Mouse (Mus musculus) 3134 (cell line): ENCODE measurements around the gene Tgif1.
A peak's percentile ranks its signal among the peaks of the same experiment; 100 is the strongest.

ENCODE experiments used
- DNase-seq: peaks from one replicate; pipeline ENCODE4 v3.0.0-alpha.2; 2011; ENCODE audit warnings: low spot score; ENCODE audit not compliant: insufficient read length; ENCODE audit errors: extremely low read depth

The Tgif1 gene

DNA sequence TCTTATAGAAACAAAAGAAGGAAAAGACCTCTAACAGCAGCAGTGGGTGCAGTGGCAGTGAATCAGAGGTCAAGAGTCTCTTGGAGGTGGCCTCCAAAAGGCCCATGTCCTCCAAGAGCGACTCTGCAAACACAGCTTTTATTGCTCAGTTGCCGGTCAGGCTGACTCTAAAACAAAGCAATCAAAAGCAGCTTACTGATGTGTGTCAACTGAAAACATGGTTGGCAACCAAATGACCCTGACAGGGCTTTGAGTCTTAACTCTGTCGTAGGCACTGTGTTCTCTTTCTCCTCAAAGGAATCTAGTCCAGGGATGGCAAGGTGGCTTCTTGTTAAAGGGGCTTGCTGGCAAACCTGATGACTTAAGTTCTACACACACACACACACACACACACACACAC is 43.6 kb downstream of the Tgif1 start:
- no peak for DNase-seq

DNA sequence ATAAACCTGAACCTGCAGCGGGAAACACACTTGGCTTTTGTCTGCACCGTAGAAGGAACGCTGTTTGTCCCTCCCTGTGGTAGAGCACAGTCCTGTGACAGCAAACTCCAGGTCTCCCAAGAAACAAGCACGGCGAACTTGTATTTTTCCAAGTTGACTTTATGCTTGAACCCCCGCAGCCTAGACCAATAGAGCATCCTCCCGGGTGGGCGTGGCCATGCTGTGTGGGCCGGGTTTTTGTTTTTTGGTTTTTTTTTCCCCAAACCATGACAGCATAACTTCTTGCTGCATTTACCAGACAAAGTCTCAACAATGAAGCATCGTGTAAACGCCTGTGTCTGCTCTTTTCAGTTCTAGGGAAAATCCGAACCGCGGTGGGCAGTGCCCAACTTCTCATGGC is 44.5 kb downstream of the Tgif1 start:
- no peak for DNase-seq

DNA sequence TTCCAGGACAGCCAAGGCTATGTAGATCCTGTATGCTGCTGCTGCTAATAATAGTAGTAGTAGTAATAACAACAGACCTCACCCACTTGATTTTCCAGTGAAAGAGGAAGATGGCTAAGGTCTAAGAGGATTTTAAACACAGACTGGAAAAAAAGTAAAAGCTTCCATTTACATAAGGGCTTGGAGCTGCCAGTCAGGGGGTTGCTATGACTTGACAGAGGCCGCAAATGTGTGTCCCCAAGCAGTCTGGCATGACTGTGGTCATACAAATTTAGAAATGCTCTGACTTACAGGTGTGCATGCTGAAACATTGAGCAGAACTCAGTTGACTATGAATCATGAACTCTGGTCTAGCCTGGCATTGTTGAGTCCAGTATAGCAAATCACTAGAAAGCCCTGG is 45.5 kb downstream of the Tgif1 start:
- DNase-seq = no peak

DNA sequence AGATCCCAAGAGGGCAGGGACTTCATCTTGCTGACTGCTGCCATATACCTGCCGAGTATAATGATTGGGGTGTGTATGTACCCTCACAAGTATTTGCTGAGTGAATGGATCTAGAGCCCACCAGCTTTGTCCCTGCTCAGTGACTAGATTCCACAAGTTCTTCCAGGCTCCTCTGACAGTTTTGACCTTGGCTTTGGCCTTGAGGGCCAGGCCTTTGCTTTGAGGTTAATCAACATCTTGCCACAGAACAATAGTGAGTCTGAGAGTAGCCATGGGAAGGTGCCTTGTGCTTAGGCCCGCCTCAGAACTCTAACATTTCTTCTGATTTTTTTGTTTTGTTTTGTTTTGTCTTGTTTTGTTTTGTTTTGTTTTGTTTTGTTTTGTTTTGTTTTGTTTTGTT is 46.7 kb downstream of the Tgif1 start:
- no peak for DNase-seq

DNA sequence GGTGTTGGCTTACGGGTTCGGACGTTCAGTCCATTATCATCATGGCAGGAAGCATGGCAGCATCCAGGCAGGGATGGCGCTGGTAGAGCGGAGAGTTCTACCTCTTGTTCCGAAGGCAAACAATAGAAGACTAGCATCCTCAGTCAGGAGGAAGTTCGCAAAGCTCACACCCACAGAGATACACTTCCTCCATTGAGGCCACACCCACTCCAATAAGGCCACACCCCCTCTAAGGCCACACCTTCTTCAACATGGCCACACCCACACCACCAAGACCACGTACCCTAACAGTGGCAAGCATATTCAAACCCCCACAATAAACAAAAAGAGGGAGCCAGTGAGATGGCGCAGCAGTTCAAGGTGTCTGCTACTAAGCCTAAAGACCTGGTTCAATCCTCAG is 47.5 kb downstream of the Tgif1 start:
- DNase-seq = no peak

DNA sequence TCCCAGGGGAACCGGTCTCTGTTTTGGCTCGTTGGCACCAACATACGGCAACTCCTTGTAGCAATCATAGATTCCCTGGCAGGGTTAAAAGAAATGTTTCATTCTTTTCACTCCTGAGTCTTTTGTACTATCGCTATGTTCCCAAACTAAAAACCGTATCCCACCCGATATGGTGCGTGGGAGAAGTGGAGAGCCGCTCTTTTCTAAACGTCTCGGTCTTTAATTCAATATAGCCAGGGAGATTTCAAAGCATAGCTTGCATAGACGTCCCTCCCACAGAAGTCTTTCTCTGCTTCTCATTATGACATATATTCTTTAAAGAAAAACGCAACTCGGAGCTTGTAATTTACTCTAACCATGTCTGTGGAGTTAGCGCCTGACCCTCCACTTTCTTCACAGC is 51.3 kb downstream of the Tgif1 start:
- no peak for DNase-seq

DNA sequence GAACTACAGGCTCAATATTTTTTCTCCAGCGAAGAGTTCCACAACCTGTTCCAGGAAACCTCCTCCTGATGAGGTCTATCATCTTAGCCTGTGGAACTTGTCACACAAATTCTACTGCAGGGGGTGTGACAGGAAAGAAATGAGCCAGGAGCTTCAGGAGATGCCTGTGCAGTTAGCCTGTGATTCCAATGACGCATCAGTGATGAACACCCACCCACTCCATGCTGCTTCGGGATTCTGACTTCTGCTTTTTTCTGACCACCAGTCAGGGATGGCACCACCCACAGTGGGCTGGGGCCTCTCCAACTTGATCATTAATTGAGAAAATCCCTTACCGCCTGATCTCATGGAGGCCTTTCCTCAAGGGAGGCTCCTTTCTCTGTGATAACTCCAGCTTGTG is 54.1 kb downstream of the Tgif1 start:
- DNase-seq = no peak

DNA sequence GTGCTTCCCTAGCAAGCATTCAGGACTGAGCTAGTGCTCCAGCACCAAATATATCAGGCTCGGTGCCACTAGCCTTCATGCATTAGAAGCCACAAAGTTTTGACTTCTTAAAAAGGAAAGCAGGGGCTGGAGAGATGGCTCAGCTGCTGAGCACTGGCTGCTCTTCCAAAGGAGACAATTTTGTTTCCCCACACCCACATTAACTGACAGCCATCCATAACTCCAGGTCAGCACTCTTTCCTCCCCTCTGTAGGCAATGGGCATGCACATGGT is 55.6 kb downstream of the Tgif1 start:
- DNase-seq = no peak

DNA sequence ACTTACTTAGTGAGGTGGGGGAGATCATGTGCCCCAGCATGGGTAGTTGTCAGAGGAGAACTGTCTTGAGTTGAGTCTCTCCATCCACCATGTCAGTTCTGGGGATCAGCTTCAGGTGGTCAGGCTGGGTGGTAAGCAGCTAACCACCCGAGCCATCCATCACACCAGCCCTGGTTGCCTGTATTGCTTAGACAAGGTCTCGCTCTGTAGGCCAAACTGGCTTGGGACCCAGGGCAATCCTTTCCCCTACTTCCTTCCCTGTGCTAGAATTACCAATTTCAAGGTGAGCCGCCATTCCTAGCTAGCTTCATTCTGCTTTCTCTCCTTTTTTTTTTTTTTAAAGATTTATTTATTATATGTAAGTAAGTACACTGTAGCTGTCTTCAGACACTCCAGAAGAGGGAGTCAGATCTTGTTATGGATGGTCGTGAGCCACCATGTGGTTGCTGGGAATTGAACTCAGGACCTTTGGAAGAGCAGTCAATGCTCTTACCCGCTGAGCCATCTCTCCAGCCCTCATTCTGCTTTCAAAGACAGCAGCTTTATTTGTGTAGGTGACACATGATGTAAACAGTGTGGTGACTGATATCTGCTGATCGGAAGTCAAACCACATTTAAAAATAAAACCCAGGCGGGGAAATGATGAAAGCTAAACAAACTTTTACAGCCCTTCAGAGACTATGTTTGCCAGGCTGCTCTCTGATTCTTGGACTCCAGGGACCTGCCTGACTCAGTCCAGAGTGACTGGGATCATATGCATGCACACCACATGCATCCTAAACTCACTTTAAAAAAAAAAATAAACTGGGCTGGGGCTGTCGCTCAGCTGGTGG is 56.2 kb downstream of the Tgif1 start:
- peak; percentile 85 for DNase-seq

DNA sequence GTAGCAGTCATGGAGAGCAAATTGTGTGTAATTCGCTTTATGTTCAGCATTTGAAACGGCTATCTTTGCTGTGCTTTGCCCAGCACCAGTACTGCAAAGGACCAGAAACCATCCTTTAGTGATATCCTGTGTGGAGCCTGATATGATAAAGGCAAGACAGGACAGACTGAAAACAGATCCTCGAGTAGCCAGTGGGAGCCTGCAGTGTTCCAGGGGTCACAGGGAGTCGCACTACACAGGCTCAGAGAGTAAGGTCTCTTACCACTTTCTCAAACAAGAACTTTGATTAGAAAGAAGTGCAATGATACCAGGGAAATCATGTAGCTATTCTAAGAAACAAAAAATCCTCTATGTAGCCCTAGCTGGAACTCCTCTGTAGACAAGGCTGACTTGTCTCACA is 58.1 kb downstream of the Tgif1 start:
- no peak for DNase-seq

DNA sequence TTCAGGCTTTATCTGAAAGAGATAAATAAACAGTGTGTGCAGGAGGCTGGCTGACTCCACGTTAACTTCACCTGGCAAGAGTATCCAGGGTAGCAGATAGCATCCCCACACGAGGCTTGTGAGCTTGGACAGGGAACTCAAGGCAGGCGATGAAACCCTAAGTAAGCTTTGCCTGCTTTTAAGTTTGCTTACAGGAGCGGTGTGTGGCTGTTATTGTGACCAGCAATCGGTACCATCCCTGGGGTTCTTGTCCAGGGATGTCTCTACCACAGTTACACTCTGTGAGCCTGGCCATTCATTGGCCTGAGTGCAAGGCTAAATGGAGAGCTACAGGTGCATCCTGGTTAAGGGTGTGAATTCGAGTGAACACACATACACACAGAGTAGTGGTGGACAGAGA is 58.6 kb downstream of the Tgif1 start:
- no peak for DNase-seq

DNA sequence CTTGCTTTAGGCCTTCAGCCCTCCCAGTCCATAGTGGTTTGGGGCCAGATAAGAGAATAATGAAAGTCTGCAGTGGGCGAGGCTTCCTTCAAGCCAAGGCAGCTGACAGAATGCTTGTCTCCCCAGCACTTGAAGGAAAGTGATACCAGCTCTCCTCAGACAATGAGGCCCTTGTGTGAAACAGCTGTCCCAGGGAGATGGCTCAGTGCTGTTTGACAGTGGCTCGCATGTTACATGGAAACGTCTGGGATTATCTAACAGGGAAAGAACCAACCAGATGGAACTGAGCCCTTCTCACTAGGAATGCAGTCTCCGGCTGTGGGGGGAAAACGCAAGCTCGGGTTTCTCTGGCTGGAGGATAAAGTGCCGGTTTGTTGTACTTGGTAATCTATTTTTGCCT is 59.1 kb downstream of the Tgif1 start:
- no peak for DNase-seq
